Mouse (Mus musculus): ENCODE measurements at regions not wholly inside any gene's neighbourhood (a gene's known extent, or its start where the extent isn't known, plus 50 kb on each side); places are given as distances from the start of the nearest gene placed in this dataset.

DNA sequence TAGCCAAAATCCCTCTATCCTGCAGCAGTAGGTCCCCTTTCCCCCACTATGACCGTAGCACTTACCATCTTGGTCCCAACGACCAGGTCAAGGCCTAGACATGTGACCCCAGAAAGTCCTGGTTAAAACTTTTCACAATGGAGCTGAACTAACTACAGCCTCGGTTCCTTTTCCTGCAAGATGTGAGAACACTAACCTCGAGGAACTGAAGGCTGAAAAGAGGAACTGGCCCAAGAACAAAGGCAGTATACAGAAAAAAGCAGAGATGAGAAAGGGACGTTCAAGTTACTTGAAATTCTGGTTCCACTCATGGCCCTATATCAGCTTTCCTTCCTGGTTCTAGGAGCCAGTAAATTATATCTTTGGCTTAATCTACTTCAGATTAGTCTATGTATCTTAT, 67.4 kb upstream of the Tfec start:
- Histone ChIP-seq H3K27ac (ENCODE audit: low read depth, low read length) (no peak overlapping the region), H3K4me1 (replicated peaks; ENCODE audit: control insufficient read depth, insufficient read depth, low read length) (no peaks in the 10 kb centered on the region), H3K9me3 (ENCODE audit: control insufficient read depth) (no peaks in the 10 kb centered on the region), H3K4me2 (replicated peaks; ENCODE audit: low read depth) (no peak overlapping the region), H3K9ac (ENCODE audit: low read depth, low read length) (no peak overlapping the region), H3K4me3 (ENCODE audit: low read depth, low read length) (no peak overlapping the region), H3K27me3 (replicated peaks; ENCODE audit: control insufficient read depth, insufficient read depth, low read length) (no peaks in the 10 kb centered on the region), H3K36me3 (ENCODE audit: control insufficient read depth, insufficient read depth) (no peaks in the 10 kb centered on the region)
- TF ChIP-seq CTCF (IDR thresholded peaks at IDR 0.05; ENCODE audit: low read depth): no peak
- ATAC-seq: no peak
- WGBS: 67% methylated on average over 5 of the region's 5 CpGs

DNA sequence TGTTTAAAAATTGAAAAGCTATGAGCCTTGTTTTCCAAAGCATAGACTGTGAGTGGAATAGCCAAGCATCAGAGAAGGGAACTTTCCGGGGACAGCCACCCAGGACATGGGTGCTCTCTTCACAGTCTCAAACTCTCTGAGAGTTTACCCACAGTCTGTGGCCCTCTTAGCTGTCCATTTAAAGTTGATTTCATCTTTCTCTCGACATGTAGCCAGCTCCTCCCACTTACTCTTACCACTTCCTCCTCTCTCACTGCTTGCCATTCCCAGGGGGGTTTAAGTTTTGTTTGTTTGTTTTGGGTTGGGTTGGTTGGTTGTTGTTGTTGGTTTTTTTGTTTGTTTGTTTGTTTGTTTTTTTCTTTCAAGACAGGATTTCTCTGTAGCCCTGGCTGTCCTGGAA, 66.1 kb upstream of the Tfec start:
- no peak overlapping the region for H3K9ac ChIP-seq (ENCODE audit: low read depth, low read length)
- 77% methylated on average over 2 of the region's 2 CpGs for WGBS
- no peak for ATAC-seq

DNA sequence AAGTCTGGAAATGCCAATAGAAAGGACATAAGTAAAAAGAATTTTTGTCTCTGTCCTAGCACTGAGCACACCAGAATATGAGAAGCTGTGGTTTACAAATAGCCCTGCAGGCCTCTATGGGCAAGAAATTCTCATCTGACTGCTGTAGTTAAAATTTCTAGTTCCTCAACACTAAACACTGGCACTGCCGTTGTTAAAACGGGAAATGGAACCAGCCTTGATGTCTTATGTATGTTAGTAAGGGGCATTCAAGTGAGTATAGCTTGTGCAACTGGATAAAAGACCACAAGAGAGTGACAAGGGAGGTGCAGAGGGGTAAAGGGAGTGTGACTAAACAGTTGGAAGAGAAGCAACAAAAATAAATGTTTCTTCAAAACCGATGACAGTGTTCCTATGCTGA, 65.7 kb upstream of the Tfec start:
- H3K4me3 ChIP-seq (ENCODE audit: low read depth, low read length): no peak overlapping the region
- H3K9me3 ChIP-seq (ENCODE audit: control insufficient read depth): no peaks in the 10 kb centered on the region
- H3K4me1 ChIP-seq (replicated peaks; ENCODE audit: control insufficient read depth, insufficient read depth, low read length): no peaks in the 10 kb centered on the region
- H3K27ac ChIP-seq (ENCODE audit: low read depth, low read length): no peak overlapping the region
- WGBS: 79% methylated on average over 3 of the region's 3 CpGs
- no peak overlapping the region for H3K4me2 ChIP-seq (replicated peaks; ENCODE audit: low read depth)
- ATAC-seq: no peak
- H3K36me3 ChIP-seq (ENCODE audit: control insufficient read depth, insufficient read depth): no peaks in the 10 kb centered on the region
- H3K27me3 ChIP-seq (replicated peaks; ENCODE audit: control insufficient read depth, insufficient read depth, low read length): no peaks in the 10 kb centered on the region
- TF ChIP-seq CTCF (IDR thresholded peaks at IDR 0.05; ENCODE audit: low read depth): no peak
- no peak overlapping the region for H3K9ac ChIP-seq (ENCODE audit: low read depth, low read length)

More for the DNA sequence above, 66.1 kb upstream of the Tfec start:
- Histone ChIP-seq H3K9me3 (ENCODE audit: control insufficient read depth) (no peaks in the 10 kb centered on the region), H3K27ac (ENCODE audit: low read depth, low read length) (no peak overlapping the region), H3K36me3 (ENCODE audit: control insufficient read depth, insufficient read depth) (no peaks in the 10 kb centered on the region), H3K27me3 (replicated peaks; ENCODE audit: control insufficient read depth, insufficient read depth, low read length) (no peaks in the 10 kb centered on the region), H3K4me3 (ENCODE audit: low read depth, low read length) (no peak overlapping the region), H3K4me2 (replicated peaks; ENCODE audit: low read depth) (no peak overlapping the region), H3K4me1 (replicated peaks; ENCODE audit: control insufficient read depth, insufficient read depth, low read length) (no peaks in the 10 kb centered on the region)
- no peak for TF ChIP-seq CTCF (IDR thresholded peaks at IDR 0.05; ENCODE audit: low read depth)

DNA sequence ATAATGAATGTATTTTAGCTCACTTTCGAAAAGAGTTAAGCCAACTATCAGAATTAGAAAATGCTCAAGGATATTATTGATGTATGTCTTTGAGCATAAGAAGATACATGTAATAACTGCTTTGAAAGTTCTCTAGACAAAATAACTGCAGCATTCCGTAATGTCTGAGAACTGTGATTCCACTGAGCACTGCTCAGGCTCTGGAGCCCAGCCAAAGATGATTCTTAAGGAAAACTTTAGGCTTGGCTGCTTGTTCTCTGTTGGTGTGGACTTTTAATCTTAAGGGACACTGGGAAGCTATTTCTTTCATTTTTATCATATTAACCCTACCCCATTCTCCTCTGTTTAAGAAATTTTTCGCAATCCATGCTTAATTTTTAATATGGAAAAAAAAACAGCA, 59.9 kb upstream of the Tfec start:
- no peak overlapping the region for H3K27ac ChIP-seq (ENCODE audit: low read depth, low read length)
- H3K36me3 ChIP-seq (ENCODE audit: control insufficient read depth, insufficient read depth): no peaks in the 10 kb centered on the region
- H3K4me1 ChIP-seq (replicated peaks; ENCODE audit: control insufficient read depth, insufficient read depth, low read length): no peaks in the 10 kb centered on the region
- no peak overlapping the region for H3K4me3 ChIP-seq (ENCODE audit: low read depth, low read length)
- H3K9me3 ChIP-seq (ENCODE audit: control insufficient read depth): no peaks in the 10 kb centered on the region
- WGBS: 76% methylated on average over 3 of the region's 3 CpGs
- TF ChIP-seq CTCF (IDR thresholded peaks at IDR 0.05; ENCODE audit: low read depth): no peak
- H3K27me3 ChIP-seq (replicated peaks; ENCODE audit: control insufficient read depth, insufficient read depth, low read length): no peaks in the 10 kb centered on the region
- H3K9ac ChIP-seq (ENCODE audit: low read depth, low read length): no peak overlapping the region
- ATAC-seq: no peak
- no peak overlapping the region for H3K4me2 ChIP-seq (replicated peaks; ENCODE audit: low read depth)

DNA sequence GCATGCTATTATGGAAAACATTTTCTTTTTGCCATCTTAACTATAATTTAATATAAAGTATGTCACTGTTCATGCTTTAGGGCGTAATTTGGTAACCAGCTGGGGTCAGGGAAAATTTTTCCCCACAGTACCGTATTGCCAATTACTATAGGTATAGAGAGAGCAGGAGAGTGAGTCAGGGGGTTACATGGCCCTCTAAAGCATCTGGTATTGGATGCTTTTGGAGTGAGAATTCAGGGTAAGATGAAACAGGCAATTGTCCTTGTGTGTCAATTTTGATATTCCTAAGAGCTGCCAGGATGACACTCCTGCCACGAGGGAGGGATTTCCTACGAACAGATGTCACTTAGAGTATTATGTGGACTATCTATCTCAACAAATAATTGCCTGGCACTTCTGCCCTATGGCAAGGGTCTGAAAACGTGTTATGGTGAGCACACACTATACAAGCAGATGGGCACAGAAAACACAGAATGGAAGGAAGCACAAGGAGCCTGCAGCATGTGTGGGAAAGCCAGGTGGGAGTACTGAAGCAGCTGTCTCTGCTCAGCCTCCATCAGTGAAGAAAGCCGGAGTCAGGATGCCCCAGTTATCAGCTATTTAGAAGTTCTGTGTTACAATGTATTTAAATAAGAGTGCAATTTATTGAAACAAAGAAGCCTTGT, 58.7 kb upstream of the Tfec start:
- TF ChIP-seq CTCF (IDR thresholded peaks at IDR 0.05; ENCODE audit: low read depth): no peak
- WGBS: 68% methylated on average over 6 of the region's 6 CpGs
- H3K27me3 ChIP-seq (replicated peaks; ENCODE audit: control insufficient read depth, insufficient read depth, low read length): no peaks in the 10 kb centered on the region
- H3K4me1 ChIP-seq (replicated peaks; ENCODE audit: control insufficient read depth, insufficient read depth, low read length): no peaks in the 10 kb centered on the region
- no peak overlapping the region for H3K9ac ChIP-seq (ENCODE audit: low read depth, low read length)
- H3K9me3 ChIP-seq (ENCODE audit: control insufficient read depth): no peaks in the 10 kb centered on the region
- H3K4me2 ChIP-seq (replicated peaks; ENCODE audit: low read depth): no peak overlapping the region
- no peak overlapping the region for H3K4me3 ChIP-seq (ENCODE audit: low read depth, low read length)
- no peak overlapping the region for H3K27ac ChIP-seq (ENCODE audit: low read depth, low read length)
- no peak for ATAC-seq
- H3K36me3 ChIP-seq (ENCODE audit: control insufficient read depth, insufficient read depth): no peaks in the 10 kb centered on the region
